Mouse (Mus musculus) stomach, embryonic 14.5 days (tissue): Measurements from ENCODE around the gene Ppp2r3c. TPM values are rescaled to one million over a fixed set of nuclear protein-coding genes. Genes with fewer than 3 reads are reported as not detected.
A peak's percentile ranks its signal among the peaks of the same experiment; 100 is the strongest.

Experiments used
- ATAC-seq: fragments of 200-750 bp; cut with Nextera tagmentation; 2 replicates; pipeline ENCODE4 v1.8.0; 2017; ENCODE audit warnings: low read depth, moderate TSS enrichment; ENCODE audit not compliant: insufficient number of reproducible peaks, insufficient read depth, low FRiP score
- H3K27ac ChIP-seq: fragments of 300-500 bp; sonication (generic); 2 replicates; pipeline ENCODE4 v1.5.1; 2014; ENCODE audit warnings: mild to moderate bottlenecking, low read length, moderate library complexity, mixed read lengths
- H3K27me3 ChIP-seq: fragments of 300-500 bp; sonication (generic); 2 replicates; pipeline ENCODE4 v1.6.1; 2014; ENCODE audit warnings: low read length, control low read depth, mixed read lengths; ENCODE audit not compliant: control insufficient read depth, insufficient read depth
- H3K36me3 ChIP-seq: fragments of 300-500 bp; sonication (generic); 2 replicates; pipeline ENCODE4 v1.6.1; 2014; ENCODE audit warnings: mild to moderate bottlenecking, control low read depth, low read length, moderate library complexity, mixed read lengths; ENCODE audit not compliant: control insufficient read depth, insufficient read depth
- H3K4me1 ChIP-seq: fragments of 300-500 bp; sonication (generic); 2 replicates; pipeline ENCODE4 v1.6.1; 2014; ENCODE audit warnings: low read length, control low read depth, mixed read lengths; ENCODE audit not compliant: control insufficient read depth, insufficient read depth
- H3K4me2 ChIP-seq: fragments of 300-500 bp; sonication (generic); replicated peaks from 2 replicates; pipeline ENCODE4 v1.6.1; 2014; ENCODE audit warnings: low read depth, low read length, control low read depth
- H3K4me3 ChIP-seq: fragments of 300-500 bp; sonication (generic); 2 replicates; pipeline ENCODE4 v1.5.1; 2014; ENCODE audit warnings: low read depth, low read length, control low read depth
- H3K9ac ChIP-seq: fragments of 300-500 bp; sonication (generic); replicated peaks from 2 replicates; pipeline ENCODE4 v1.6.1; 2014; ENCODE audit warnings: low read depth, mild to moderate bottlenecking, control low read depth, low read length, moderate library complexity, mixed read lengths
- H3K9me3 ChIP-seq: fragments of 300-500 bp; sonication (generic); 2 replicates; pipeline ENCODE4 v1.6.1; 2016; ENCODE audit warnings: low read depth, low read length, control low read depth; ENCODE audit not compliant: control insufficient read depth
- WGBS: fragments of 180-500 bp; shearing (Covaris S2); extraction: QIAGEN DNeasy Blood & Tissue Kit; methylation state at CpG from one replicate; pipeline ENCODE4 v1.1.7; 2014; 5-methylcytosine and 5-hydroxymethylcytosine counted together
- polyA plus RNA-seq: library from polyadenylated mRNA; unstranded; fragments of >200 nt; fragmentation: Nextera tagmentation; extraction: Ambion mirVana; gene quantifications from 2 replicates; pipeline ENCODE4 v1.2.1, GENCODE M21; 2014

Gene Ppp2r3c
- polyA plus RNA-seq, 1 experiment from 2014 or later: 17.0 TPM

- 90% methylated on average over 7 of the region's 7 CpGs for WGBS
- no peaks in the 10 kb centered on the region for H3K9me3 ChIP-seq
- H3K36me3 ChIP-seq: no peaks in the 10 kb centered on the region
- H3K4me1 ChIP-seq: no peaks in the 10 kb centered on the region
- no peak for ATAC-seq
- H3K27ac ChIP-seq: no peak overlapping the region
- no peak overlapping the region for H3K4me3 ChIP-seq
- no peak overlapping the region for H3K4me2 ChIP-seq
- H3K9ac ChIP-seq: no peak overlapping the region
- no peaks in the 10 kb centered on the region for H3K27me3 ChIP-seq
These were observed 22.9 kb upstream of the Ppp2r3c start for GRCm38 (mm10) chr12:55325702-55326101.

DNA sequence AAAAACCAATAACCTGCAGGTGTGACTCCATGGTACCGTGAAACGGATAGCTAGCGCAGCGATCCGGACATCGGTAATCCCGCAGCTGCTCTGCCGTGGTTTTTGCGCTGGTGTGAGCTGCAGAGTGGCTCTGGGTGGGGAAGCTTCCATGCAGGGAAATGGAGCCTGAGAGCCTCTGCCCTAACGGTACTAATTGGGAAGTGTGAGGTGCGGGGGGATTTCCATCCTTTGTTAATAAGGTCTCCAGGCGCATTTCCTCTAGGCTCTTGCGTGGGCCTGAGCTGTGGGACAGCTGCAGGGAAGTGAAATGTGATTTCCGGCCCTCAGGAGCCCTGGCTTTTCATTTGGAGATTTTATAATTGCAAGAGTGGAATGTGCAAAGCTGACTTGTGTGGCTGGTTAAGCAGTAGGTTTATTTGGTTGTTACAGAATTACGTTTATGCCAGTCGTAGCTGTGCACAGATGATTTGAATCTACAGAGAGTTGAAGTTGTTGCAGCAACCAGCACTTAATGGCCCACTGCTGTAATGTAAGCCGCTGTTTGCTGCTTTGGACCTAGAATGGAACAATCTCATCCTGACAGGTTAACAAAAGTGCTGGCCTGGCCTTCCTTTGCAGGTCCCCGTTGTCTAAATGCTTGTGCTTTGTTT, 19.0 kb upstream of the Ppp2r3c start:
- Histone ChIP-seq H3K9me3 (no peaks in the 10 kb centered on the region), H3K27ac (peak overlapping the region; percentile 18; the same call in 1 of the 2 replicates), H3K36me3 (no peaks in the 10 kb centered on the region), H3K4me3 (no peak overlapping the region), H3K4me2 (no peak overlapping the region), H3K27me3 (no peaks in the 10 kb centered on the region), H3K9ac (no peak overlapping the region), H3K4me1 (no peaks in the 10 kb centered on the region)
- 85% methylated on average over 18 of the region's 18 CpGs for WGBS
- no peak for ATAC-seq

GRCm38 (mm10) chr12:55315192-55315591, 12.4 kb upstream of the Ppp2r3c start:
- Histone ChIP-seq H3K4me2 (no peak overlapping the region), H3K9ac (no peak overlapping the region), H3K27ac (no peak overlapping the region), H3K4me3 (no peak overlapping the region), H3K9me3 (no peaks in the 10 kb centered on the region), H3K4me1 (no peaks in the 10 kb centered on the region), H3K27me3 (no peaks in the 10 kb centered on the region), H3K36me3 (no peaks in the 10 kb centered on the region; the same call in 1 of the 2 replicates)
- WGBS: 37% methylated on average over 5 of the region's 5 CpGs
- ATAC-seq: no peak

GRCm38 (mm10) chr12:55313901-55314300, 11.1 kb upstream of the Ppp2r3c start:
- Histone ChIP-seq H3K4me3 (no peak overlapping the region), H3K4me1 (no peaks in the 10 kb centered on the region), H3K27ac (no peak overlapping the region), H3K27me3 (no peaks in the 10 kb centered on the region), H3K36me3 (peaks cover 3% of the 10 kb centered on the region; the same call in 1 of the 2 replicates), H3K4me2 (no peak overlapping the region), H3K9me3 (no peaks in the 10 kb centered on the region), H3K9ac (no peak overlapping the region)
- ATAC-seq: no peak
- WGBS: 86% methylated on average over 5 of the region's 5 CpGs

- ATAC-seq: no peak
- Histone ChIP-seq H3K27ac (no peak overlapping the region), H3K36me3 (peaks cover 3% of the 10 kb centered on the region; the same call in 1 of the 2 replicates), H3K9me3 (no peaks in the 10 kb centered on the region), H3K4me3 (no peak overlapping the region), H3K9ac (no peak overlapping the region), H3K4me1 (no peaks in the 10 kb centered on the region), H3K4me2 (no peak overlapping the region), H3K27me3 (no peaks in the 10 kb centered on the region)
- WGBS: 81% methylated on average over 7 of the region's 7 CpGs
These were observed 9.0 kb upstream of the Ppp2r3c start for GRCm38 (mm10) chr12:55311841-55312240.

GRCm38 (mm10) chr12:55309501-55309900, 6.7 kb upstream of the Ppp2r3c start:
- Histone ChIP-seq H3K27me3 (no peaks in the 10 kb centered on the region), H3K36me3 (peaks cover 3% of the 10 kb centered on the region; the same call in 1 of the 2 replicates), H3K9ac (no peak overlapping the region), H3K9me3 (no peaks in the 10 kb centered on the region), H3K4me1 (no peaks in the 10 kb centered on the region; the same call in 1 of the 2 replicates), H3K4me3 (no peak overlapping the region), H3K27ac (no peak overlapping the region), H3K4me2 (no peak overlapping the region)
- WGBS: 71% methylated on average over 8 of the region's 8 CpGs
- no peak for ATAC-seq

- Histone ChIP-seq H3K9ac (no peak overlapping the region), H3K36me3 (peaks cover 3% of the 10 kb centered on the region; the same call in 1 of the 2 replicates), H3K4me3 (no peak overlapping the region), H3K9me3 (no peaks in the 10 kb centered on the region), H3K4me1 (no peaks in the 10 kb centered on the region; the same call in 1 of the 2 replicates), H3K27me3 (no peaks in the 10 kb centered on the region), H3K27ac (no peak overlapping the region), H3K4me2 (no peak overlapping the region)
- ATAC-seq: no peak
- WGBS: 91% methylated on average over 9 of the region's 9 CpGs
These were observed 5.9 kb upstream of the Ppp2r3c start for GRCm38 (mm10) chr12:55308731-55309130.

DNA sequence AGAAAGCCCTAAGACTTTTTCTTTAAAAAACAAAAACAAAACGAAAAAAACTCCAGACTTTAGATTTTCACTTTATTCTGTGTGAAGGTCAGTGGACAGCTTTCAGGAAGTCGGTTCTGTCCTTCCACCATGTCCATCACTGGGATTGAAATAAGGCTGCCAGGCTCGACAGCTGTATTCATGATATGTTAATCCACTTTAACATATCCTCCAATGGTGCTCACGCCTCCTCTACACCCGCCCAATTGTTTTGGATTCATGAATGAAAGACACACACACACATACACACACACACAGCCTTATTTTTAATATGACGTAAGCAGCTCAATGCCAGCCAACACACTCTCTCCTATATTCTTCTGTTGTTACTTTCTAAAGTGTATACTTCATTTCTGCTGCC, 4.8 kb upstream of the Ppp2r3c start:
- Histone ChIP-seq H3K4me1 (no peaks in the 10 kb centered on the region; the same call in 1 of the 2 replicates), H3K27me3 (no peaks in the 10 kb centered on the region), H3K9ac (no peak overlapping the region), H3K4me3 (no peak overlapping the region), H3K27ac (no peak overlapping the region), H3K36me3 (peaks cover 3% of the 10 kb centered on the region; the same call in 1 of the 2 replicates), H3K4me2 (no peak overlapping the region), H3K9me3 (no peaks in the 10 kb centered on the region)
- no peak for ATAC-seq
- WGBS: 87% methylated on average over 6 of the region's 6 CpGs

GRCm38 (mm10) chr12:55306371-55306770, 3.6 kb upstream of the Ppp2r3c start:
- Histone ChIP-seq H3K4me3 (no peak overlapping the region), H3K27ac (no peak overlapping the region), H3K27me3 (no peaks in the 10 kb centered on the region), H3K36me3 (peaks cover 3% of the 10 kb centered on the region; the same call in 1 of the 2 replicates), H3K9ac (no peak overlapping the region), H3K4me1 (no peaks in the 10 kb centered on the region; the same call in 1 of the 2 replicates), H3K4me2 (no peak overlapping the region), H3K9me3 (no peaks in the 10 kb centered on the region)
- no peak for ATAC-seq
- whole genome bisulfite sequencing: 94% methylated on average over 4 of the region's 4 CpGs
